Mouse (Mus musculus): Measurements from ENCODE around the gene Gemin2. TPM values are rescaled to one million over a fixed set of nuclear protein-coding genes. Genes with fewer than 3 reads are reported as not detected.
"Not testable (repeated sequence)": the region's sequence is repeated elsewhere in the genome, so short reads cannot be mapped to it uniquely, and the experiment has no call there.

Gene Gemin2
- 39.8 and 40.2 TPM in 2 replicates for polyA plus RNA-seq (2014; fragmentation: Nextera tagmentation; extraction: Ambion mirVana)

DNA sequence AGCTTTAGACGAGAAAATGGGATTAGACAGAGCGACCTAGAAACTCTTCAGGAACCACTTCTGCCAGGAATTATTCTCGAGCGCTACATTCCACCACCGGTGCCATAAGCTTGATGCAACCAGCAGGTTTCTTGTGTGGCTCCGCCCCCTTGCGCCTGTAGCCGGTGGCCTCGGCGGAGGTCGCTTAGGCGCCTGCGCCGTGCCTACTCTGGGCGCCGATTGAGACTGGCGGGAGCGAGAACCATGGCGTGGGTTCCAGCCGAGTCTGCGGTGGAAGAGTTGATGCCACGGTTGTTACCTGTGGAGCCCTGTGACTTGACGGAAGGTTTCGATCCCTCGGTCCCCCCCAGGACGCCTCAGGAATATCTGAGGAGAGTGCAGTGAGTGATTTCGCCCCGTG lies at the start of gene Gemin2:
Gene Gemin2 (plus strand): TSS at position 160 of the 400 bp plus-strand sequence.
- Histone ChIP-seq H3K27ac (replicated peaks; ENCODE audit: low read depth, low read length) (peak within 1 kb of the TSS; percentile 68), H3K4me2 (ENCODE audit: low read depth, severe bottlenecking) (peak within 1 kb of the TSS; percentile 78), H3K27me3 (ENCODE audit: control insufficient read depth, insufficient read depth, low read length) (no peaks in the 10 kb centered on the region), H3K9me3 (ENCODE audit: control insufficient read depth, low read length) (no peaks in the 10 kb centered on the region), H3K9ac (ENCODE audit: low read length) (peak within 1 kb of the TSS; percentile 74), H3K36me3 (ENCODE audit: control insufficient read depth, insufficient read depth, low read length) (0 out of 2 replicates have a peak, but pooled peaks cover 2% of the 10 kb centered on the region), H3K4me1 (ENCODE audit: control insufficient read depth, insufficient read depth, low read length) (peaks cover 2% of the 10 kb centered on the region; the same call in 1 of the 2 replicates), H3K4me3 (ENCODE audit: low read depth, low read length) (peak within 1 kb of the TSS; percentile 83)
- WGBS = under 1% methylated on average over 28 of the region's 28 CpGs
- DNase-seq (ENCODE audit: low spot score) (peak; percentile 89), ATAC-seq (ENCODE audit: insufficient number of reproducible peaks, low FRiP score, low TSS enrichment, low read depth) (peak; percentile 73)

DNA sequence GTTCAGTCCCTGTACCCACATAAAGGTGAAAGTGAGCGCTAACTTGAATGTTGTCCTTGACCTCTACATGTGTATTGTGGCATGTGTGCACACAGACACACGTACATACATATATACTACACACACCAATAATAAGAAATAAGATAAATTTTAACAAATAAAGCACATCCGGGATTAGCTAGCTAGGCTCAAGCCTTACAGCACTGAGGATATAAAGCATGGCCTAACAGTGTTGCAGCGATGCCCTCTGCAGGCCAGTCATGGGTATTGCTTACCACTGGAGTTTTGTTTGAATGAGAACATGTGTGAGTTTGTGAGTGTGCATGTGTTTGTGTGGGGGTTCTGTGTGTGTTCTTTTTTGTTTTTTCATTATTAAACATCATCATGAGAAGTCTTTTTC lies 48.6 kb upstream of the Gemin2 start:
- no peak overlapping the region for H3K27ac ChIP-seq (replicated peaks; ENCODE audit: low read depth, low read length)
- no peak overlapping the region for H3K4me2 ChIP-seq (ENCODE audit: low read depth, severe bottlenecking)
- H3K4me1 ChIP-seq (ENCODE audit: control insufficient read depth, insufficient read depth, low read length) = no peaks in the 10 kb centered on the region
- no peak overlapping the region for H3K4me3 ChIP-seq (ENCODE audit: low read depth, low read length)
- H3K9me3 ChIP-seq (ENCODE audit: control insufficient read depth, low read length) = no peaks in the 10 kb centered on the region
- DNase-seq (ENCODE audit: low spot score) (peak; percentile 48), ATAC-seq (ENCODE audit: insufficient number of reproducible peaks, low FRiP score, low TSS enrichment, low read depth) (no peak)
- H3K9ac ChIP-seq (ENCODE audit: low read length) = no peak overlapping the region
- peaks cover 4% of the 10 kb centered on the region for H3K36me3 ChIP-seq (ENCODE audit: control insufficient read depth, insufficient read depth, low read length)
- 73% methylated on average over 4 of the region's 4 CpGs for WGBS
- H3K27me3 ChIP-seq (ENCODE audit: control insufficient read depth, insufficient read depth, low read length) = no peaks in the 10 kb centered on the region

DNA sequence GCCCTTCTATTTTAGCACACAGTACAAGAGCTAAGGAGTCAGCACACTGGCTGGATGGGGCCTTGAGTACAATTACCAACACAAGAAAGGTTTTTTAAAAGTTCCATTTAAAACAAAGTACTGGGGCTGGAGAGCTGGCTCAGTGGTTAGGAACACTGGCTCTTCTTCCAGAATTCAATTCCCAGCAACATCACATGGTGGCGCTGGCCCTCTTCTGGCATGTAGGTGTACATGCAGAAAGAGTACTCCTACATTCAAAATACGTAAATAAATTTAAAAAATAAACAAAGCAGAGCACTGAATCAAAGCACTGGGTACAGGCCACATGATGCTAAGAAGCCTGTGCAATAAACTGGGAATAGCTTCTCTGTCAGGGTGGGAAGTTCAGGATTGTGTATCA lies 36.2 kb upstream of the Gemin2 start:
- ATAC-seq (ENCODE audit: insufficient number of reproducible peaks, low FRiP score, low TSS enrichment, low read depth) (no peak), DNase-seq (ENCODE audit: low spot score) (no peak)
- no peak overlapping the region for H3K4me3 ChIP-seq (ENCODE audit: low read depth, low read length)
- no peak overlapping the region for H3K27ac ChIP-seq (replicated peaks; ENCODE audit: low read depth, low read length)
- H3K9ac ChIP-seq (ENCODE audit: low read length) = no peak overlapping the region
- H3K4me1 ChIP-seq (ENCODE audit: control insufficient read depth, insufficient read depth, low read length) = no peaks in the 10 kb centered on the region
- 0 out of 2 replicates have a peak, but pooled peaks cover 8% of the 10 kb centered on the region for H3K36me3 ChIP-seq (ENCODE audit: control insufficient read depth, insufficient read depth, low read length)
- H3K27me3 ChIP-seq (ENCODE audit: control insufficient read depth, insufficient read depth, low read length) = no peaks in the 10 kb centered on the region
- H3K9me3 ChIP-seq (ENCODE audit: control insufficient read depth, low read length) = no peaks in the 10 kb centered on the region
- no peak overlapping the region for H3K4me2 ChIP-seq (ENCODE audit: low read depth, severe bottlenecking)
- 80% methylated on average over 2 of the region's 2 CpGs for WGBS

DNA sequence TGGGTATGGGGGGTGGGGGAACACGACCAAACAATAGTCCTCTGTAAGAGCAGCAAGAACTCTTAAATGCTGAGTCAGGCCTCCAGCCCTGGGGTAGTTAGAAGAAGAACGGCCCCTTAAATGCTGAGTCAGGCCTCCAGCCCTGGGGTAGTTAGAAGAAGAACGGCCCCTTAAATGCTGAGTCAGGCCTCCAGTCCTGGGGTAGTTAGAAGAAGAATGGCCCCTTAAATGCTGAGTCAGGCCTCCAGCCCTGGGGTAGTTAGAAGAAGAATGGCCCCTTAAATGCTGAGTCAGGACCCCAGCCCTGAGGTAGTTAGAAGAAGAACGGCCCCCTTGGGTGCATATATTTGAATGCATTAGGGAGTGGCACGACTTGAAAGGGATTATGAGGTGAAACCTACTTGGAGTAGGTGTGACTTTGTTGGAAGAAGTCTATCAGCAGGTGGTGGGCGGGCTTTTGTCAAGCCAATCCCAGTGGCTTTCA lies 32.0 kb upstream of the Gemin2 start:
- not testable (repeated sequence) for H3K9me3 ChIP-seq (ENCODE audit: control insufficient read depth, low read length); H3K4me2 ChIP-seq (ENCODE audit: low read depth, severe bottlenecking); H3K27me3 ChIP-seq (ENCODE audit: control insufficient read depth, insufficient read depth, low read length); H3K9ac ChIP-seq (ENCODE audit: low read length); H3K27ac ChIP-seq (replicated peaks; ENCODE audit: low read depth, low read length); DNase-seq (ENCODE audit: low spot score); H3K4me1 ChIP-seq (ENCODE audit: control insufficient read depth, insufficient read depth, low read length); ATAC-seq (ENCODE audit: insufficient number of reproducible peaks, low FRiP score, low TSS enrichment, low read depth); H3K36me3 ChIP-seq (ENCODE audit: control insufficient read depth, insufficient read depth, low read length); H3K4me3 ChIP-seq (ENCODE audit: low read depth, low read length)
- WGBS = 79% methylated on average over 6 of the region's 6 CpGs

DNA sequence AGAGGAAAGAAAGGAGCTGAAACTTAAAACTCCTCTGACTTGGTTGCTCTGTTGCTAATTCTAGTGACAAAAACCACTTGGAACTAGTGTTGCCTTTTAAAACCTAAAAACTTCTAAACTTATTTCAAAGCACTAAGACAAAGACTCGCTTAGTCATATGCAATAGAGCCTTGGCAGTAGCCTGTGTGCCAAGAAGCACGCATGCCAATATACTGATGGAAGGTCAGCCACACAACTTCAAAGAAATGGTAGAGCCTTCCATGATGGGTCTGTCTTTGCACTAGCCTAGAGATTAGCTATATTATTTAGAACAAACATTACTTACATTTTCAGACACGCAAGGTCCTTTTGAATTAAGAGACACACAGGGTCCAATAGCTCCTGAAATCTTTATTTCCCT lies 27.4 kb upstream of the Gemin2 start:
- ATAC-seq (ENCODE audit: insufficient number of reproducible peaks, low FRiP score, low TSS enrichment, low read depth) (no peak), DNase-seq (ENCODE audit: low spot score) (no peak)
- no peaks in the 10 kb centered on the region for H3K36me3 ChIP-seq (ENCODE audit: control insufficient read depth, insufficient read depth, low read length)
- no peak overlapping the region for H3K9ac ChIP-seq (ENCODE audit: low read length)
- no peak overlapping the region for H3K27ac ChIP-seq (replicated peaks; ENCODE audit: low read depth, low read length)
- no peaks in the 10 kb centered on the region for H3K4me1 ChIP-seq (ENCODE audit: control insufficient read depth, insufficient read depth, low read length)
- no peaks in the 10 kb centered on the region for H3K27me3 ChIP-seq (ENCODE audit: control insufficient read depth, insufficient read depth, low read length)
- H3K4me3 ChIP-seq (ENCODE audit: low read depth, low read length) = no peak overlapping the region
- H3K4me2 ChIP-seq (ENCODE audit: low read depth, severe bottlenecking) = no peak overlapping the region
- WGBS = 91% methylated on average over 3 of the region's 3 CpGs
- no peaks in the 10 kb centered on the region for H3K9me3 ChIP-seq (ENCODE audit: control insufficient read depth, low read length)

DNA sequence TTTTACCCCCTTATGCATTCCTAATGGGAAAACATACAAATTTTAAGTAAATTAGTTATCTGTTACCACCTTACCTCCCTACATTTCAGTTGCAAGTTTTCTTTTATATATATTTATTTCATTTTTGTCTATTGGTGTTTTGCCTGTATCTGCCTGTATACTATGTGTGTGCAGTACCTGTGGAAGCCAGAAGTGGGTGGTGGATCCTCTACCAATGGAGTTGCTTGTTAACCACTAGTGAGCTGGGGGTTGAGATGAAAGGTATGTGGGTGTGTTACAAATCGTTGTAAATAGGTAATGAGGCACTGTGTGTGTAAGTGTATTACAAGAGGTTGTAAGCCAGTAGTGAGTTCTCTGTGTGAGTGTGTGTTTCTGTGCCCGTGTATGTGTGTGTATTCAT lies 2.7 kb upstream of the Gemin2 start:
- no peak overlapping the region for H3K9ac ChIP-seq (ENCODE audit: low read length)
- DNase-seq (ENCODE audit: low spot score) (peak; percentile 29), ATAC-seq (ENCODE audit: insufficient number of reproducible peaks, low FRiP score, low TSS enrichment, low read depth) (no peak)
- H3K27ac ChIP-seq (replicated peaks; ENCODE audit: low read depth, low read length) = no peak overlapping the region
- WGBS = 68% methylated on average over 2 of the region's 2 CpGs
- peaks cover 4% of the 10 kb centered on the region; the same call in 1 of the 2 replicates for H3K36me3 ChIP-seq (ENCODE audit: control insufficient read depth, insufficient read depth, low read length)
- H3K9me3 ChIP-seq (ENCODE audit: control insufficient read depth, low read length) = no peaks in the 10 kb centered on the region
- H3K4me2 ChIP-seq (ENCODE audit: low read depth, severe bottlenecking) = peak overlapping the region; percentile 78
- H3K4me1 ChIP-seq (ENCODE audit: control insufficient read depth, insufficient read depth, low read length) = peaks cover 2% of the 10 kb centered on the region; the same call in 1 of the 2 replicates
- H3K4me3 ChIP-seq (ENCODE audit: low read depth, low read length) = no peak overlapping the region
- H3K27me3 ChIP-seq (ENCODE audit: control insufficient read depth, insufficient read depth, low read length) = no peaks in the 10 kb centered on the region

DNA sequence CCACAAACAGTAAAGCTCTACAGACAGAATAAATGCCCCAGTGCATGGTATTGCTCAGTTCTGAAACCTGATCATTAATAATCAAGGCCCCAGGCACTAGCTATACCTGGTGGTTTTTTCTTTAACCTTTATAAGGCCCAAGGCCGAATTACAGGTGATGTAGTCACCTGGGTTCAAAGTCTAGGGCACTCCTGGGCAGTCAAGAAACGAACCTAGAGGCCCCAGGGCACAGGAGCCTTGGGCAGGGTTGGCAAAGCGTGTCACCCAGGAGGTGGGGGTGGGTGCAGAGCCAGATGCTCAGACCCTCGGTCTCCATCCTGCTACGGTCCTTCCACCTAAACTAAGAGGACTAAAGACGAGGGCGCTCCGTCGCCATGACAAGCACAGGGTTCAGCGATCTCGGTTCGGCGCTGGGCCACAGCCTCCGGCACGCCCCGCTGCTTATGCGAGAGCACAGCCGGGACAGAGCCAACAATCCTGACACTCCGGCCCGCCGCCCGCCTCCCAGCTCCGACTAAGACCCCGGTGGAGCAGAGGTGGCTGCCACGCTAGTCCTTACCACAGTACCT lies 1.8 kb upstream of the Gemin2 start:
- 1% methylated on average over 25 of the region's 25 CpGs for WGBS
- Histone ChIP-seq H3K9me3 (ENCODE audit: control insufficient read depth, low read length) (no peaks in the 10 kb centered on the region), H3K36me3 (ENCODE audit: control insufficient read depth, insufficient read depth, low read length) (peaks cover 4% of the 10 kb centered on the region; the same call in 1 of the 2 replicates), H3K4me1 (ENCODE audit: control insufficient read depth, insufficient read depth, low read length) (peaks cover 2% of the 10 kb centered on the region; the same call in 1 of the 2 replicates), H3K4me2 (ENCODE audit: low read depth, severe bottlenecking) (peak overlapping the region; percentile 78), H3K27me3 (ENCODE audit: control insufficient read depth, insufficient read depth, low read length) (no peaks in the 10 kb centered on the region), H3K27ac (replicated peaks; ENCODE audit: low read depth, low read length) (0 out of 2 replicates have a peak overlapping the region, but pooled peaks have one; percentile 51), H3K4me3 (ENCODE audit: low read depth, low read length) (peak overlapping the region; percentile 83), H3K9ac (ENCODE audit: low read length) (peak overlapping the region; percentile 86)
- no peak for ATAC-seq (ENCODE audit: insufficient number of reproducible peaks, low FRiP score, low TSS enrichment, low read depth)
- no peak for DNase-seq (ENCODE audit: low spot score)

DNA sequence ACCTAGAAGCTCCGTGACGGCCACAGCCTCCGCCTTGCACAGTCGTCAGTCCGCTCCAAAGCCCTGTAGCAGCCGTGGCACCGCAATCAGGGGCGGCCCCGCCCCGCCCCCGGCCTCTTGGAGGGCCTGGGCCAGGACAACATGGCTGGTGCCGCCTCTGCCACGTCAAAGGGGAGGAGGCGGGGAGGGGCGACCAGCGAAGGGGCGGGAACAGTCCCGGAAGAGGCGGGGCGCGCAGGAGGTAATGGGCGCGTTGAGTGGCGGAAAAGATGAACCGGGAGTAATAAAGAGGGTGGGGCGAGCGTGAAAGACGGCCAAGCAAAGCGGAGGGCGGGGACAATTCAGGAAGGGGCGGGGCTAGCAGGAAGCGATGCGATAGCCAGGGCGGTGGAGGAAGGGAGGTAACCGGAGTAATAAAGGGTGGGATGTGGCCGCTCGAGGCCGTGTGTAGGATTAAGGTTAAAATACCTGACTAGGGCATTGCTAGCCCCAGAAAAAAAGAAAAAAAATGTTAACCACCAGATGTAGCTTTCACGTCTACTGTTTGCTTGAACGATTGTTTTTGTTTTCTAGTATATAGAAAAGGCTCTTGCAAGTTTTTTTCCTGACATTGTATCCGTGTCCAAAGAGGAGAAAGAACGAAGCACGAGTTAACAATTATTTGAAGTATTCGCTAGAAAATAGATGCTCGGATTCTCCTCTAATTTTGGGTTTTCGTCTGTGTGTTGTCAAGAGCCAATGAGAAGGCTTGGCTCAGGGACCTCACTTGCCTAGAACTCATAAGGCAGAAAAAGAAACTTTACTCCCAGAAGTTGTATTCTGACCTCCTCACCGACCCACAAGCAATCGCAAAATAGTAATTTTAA lies 1.1 kb upstream of the Gemin2 start, which contains the start of gene Sec23a:
Gene Sec23a (minus strand): TSS at position 174 of the 866 bp plus-strand sequence.
- H3K9me3 ChIP-seq (ENCODE audit: control insufficient read depth, low read length) = no peaks in the 10 kb centered on the region

More for the DNA sequence above, 1.1 kb upstream of the Gemin2 start, which contains the start of gene Sec23a:
- Histone ChIP-seq H3K36me3 (ENCODE audit: control insufficient read depth, insufficient read depth, low read length) (no peaks in the 10 kb centered on the region), H3K27ac (replicated peaks; ENCODE audit: low read depth, low read length) (peak within 1 kb of the TSS; percentile 51), H3K4me3 (ENCODE audit: low read depth, low read length) (peak within 1 kb of the TSS; percentile 83), H3K4me1 (ENCODE audit: control insufficient read depth, insufficient read depth, low read length) (peaks cover 2% of the 10 kb centered on the region; the same call in 1 of the 2 replicates), H3K4me2 (ENCODE audit: low read depth, severe bottlenecking) (peak within 1 kb of the TSS; percentile 78), H3K9ac (ENCODE audit: low read length) (peak within 1 kb of the TSS; percentile 86), H3K27me3 (ENCODE audit: control insufficient read depth, insufficient read depth, low read length) (no peaks in the 10 kb centered on the region)
- ATAC-seq (ENCODE audit: insufficient number of reproducible peaks, low FRiP score, low TSS enrichment, low read depth) = peak; percentile 96
- DNase-seq (ENCODE audit: low spot score) = peak; percentile 99
- WGBS = under 1% methylated on average over 48 of the region's 48 CpGs

Data from limb, embryonic 11.5 days (tissue).